Mouse (Mus musculus) G1E-ER4 (cell line): ENCODE results near the gene Sp4. TPM values are rescaled to one million over a fixed set of nuclear protein-coding genes. Genes with fewer than 3 reads are reported as not detected.
A peak's percentile ranks its signal among the peaks of the same experiment; 100 is the strongest.

Experiments used
- GATA1 ChIP-seq: IDR thresholded peaks from one replicate; pipeline ENCODE4 v1.8.0; 2012; ENCODE audit warnings: low read length, inconsistent platforms
- polyA plus RNA-seq: library from polyadenylated mRNA; stranded (reverse); fragments of >175 nt; gene quantifications from 2 replicates; pipeline ENCODE4 v1.2.3, GENCODE M21; 2012

The Sp4 gene
- 24.0 and 31.1 TPM in 2 replicates for polyA plus RNA-seq

- no peak for TF ChIP-seq GATA1
These were observed at the start of gene Sp4 for GRCm38 (mm10) chr12:118301072-118301865. Sp4 (minus strand) TSS chr12:118301440.

DNA sequence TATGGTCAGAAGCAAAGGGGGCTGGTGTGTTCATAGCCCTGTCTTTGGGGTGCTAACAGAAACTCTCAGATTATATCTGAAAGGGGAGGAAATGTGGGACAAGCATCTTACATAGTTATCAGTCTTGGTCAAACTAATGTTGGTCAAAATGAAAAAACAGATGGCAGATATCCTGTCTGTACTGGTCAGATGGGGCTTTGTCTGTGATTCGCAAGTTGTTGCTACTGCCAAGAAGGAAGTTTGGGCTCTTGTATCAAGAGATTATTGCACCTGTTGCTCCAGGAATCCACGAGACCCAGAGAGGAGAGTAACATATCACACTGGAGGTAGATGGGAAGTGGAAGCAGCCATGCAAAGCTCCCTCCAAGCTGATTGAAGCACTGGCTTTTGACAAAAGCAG is 37.9 kb upstream of the Sp4 start:
- peak; percentile 7 for TF ChIP-seq GATA1

DNA sequence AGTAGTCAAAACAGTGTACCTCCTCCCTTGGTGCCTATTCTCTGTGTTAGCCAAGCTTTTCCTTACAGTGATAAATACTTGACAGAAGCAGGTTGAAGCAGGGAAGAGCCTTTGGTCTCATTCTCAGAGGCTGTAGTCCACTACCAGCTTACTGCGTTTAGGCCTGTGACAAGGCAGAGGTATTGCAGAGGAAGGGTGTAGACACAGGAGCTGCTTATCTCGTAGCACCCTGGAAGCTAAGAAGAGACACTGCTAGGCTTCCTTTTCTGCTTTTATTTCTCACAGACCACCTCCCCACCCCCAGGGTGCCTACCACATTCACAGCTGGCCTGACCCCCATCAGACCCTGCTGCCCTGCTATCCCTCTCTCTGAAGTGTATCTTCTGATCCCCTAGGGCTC is 37.0 kb upstream of the Sp4 start:
- no peak for TF ChIP-seq GATA1

- TF ChIP-seq GATA1, result no peak
These were observed 36.1 kb upstream of the Sp4 start for GRCm38 (mm10) chr12:118337291-118337690.

DNA sequence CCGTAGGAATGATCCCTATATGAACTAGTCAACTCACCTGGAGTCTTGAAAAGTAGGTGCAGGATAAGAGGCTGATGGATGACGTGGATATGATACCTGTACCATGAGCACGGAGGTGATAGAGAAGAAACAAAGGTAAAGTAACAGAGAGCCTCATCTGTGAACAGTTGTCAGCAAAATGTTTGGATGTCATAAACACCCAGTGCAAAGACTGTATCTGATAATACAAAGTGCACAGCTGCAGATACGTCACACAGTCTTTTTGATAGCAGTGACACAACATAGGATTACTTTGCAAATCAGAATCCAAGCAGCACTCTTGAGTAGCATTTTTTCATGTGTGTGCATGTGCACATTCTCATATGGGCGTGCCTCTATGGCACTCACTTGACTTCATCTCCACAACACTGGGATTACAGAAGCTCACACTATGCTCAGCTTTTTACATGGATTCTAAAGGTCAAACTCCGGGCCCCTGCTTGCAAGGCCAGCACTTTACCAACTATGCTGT is 27.6 kb upstream of the Sp4 start:
- TF ChIP-seq GATA1, result no peak

- no peak for TF ChIP-seq GATA1
These were observed 26.3 kb upstream of the Sp4 start for GRCm38 (mm10) chr12:118327566-118327965.

GRCm38 (mm10) chr12:118326161-118326560 is 24.9 kb upstream of the Sp4 start:
- TF ChIP-seq GATA1, result no peak

GRCm38 (mm10) chr12:118320076-118320475 is 18.8 kb upstream of the Sp4 start:
- no peak for TF ChIP-seq GATA1

DNA sequence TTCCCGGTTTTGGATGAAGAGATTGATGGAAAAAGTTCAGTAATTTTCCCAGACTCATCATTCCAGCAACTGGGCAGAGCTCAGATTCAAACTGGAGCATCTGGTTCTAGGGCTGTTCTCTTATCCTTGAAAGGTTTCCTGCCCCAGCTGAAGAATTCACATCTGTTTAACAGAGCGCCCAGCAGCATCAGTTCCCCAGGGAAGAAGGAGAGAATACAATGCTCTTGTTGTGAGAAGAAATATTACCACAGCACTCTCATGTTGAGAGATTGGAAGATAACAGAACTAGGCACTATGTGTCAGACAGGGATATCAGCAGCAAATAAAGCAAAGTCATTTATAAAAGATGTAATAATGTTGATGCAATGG is 13.2 kb upstream of the Sp4 start:
- no peak for TF ChIP-seq GATA1

GRCm38 (mm10) chr12:118313805-118314476 is 12.7 kb upstream of the Sp4 start:
- no peak for TF ChIP-seq GATA1

DNA sequence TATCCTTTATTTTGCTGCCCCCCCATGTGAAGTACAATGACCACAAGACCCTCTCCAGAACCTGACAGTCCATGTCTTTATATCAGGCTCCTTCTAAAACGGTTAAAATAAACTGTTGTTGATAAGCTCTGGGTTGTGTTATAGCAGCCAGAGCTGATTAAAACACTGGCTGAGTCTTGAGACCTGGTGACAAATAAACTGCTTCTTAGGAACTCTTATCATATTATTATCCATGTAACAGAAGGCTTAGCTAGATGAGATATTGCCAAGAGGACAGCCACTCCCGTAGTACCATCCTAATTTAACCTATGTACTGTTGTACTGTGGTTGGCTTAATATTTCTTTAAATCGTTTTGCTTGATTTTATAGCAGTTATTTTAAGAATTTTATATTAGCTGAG is 2.3 kb upstream of the Sp4 start:
- peak; percentile 68 for TF ChIP-seq GATA1

GRCm38 (mm10) chr12:118303066-118303465 is 1.8 kb upstream of the Sp4 start:
- TF ChIP-seq GATA1, result no peak

DNA sequence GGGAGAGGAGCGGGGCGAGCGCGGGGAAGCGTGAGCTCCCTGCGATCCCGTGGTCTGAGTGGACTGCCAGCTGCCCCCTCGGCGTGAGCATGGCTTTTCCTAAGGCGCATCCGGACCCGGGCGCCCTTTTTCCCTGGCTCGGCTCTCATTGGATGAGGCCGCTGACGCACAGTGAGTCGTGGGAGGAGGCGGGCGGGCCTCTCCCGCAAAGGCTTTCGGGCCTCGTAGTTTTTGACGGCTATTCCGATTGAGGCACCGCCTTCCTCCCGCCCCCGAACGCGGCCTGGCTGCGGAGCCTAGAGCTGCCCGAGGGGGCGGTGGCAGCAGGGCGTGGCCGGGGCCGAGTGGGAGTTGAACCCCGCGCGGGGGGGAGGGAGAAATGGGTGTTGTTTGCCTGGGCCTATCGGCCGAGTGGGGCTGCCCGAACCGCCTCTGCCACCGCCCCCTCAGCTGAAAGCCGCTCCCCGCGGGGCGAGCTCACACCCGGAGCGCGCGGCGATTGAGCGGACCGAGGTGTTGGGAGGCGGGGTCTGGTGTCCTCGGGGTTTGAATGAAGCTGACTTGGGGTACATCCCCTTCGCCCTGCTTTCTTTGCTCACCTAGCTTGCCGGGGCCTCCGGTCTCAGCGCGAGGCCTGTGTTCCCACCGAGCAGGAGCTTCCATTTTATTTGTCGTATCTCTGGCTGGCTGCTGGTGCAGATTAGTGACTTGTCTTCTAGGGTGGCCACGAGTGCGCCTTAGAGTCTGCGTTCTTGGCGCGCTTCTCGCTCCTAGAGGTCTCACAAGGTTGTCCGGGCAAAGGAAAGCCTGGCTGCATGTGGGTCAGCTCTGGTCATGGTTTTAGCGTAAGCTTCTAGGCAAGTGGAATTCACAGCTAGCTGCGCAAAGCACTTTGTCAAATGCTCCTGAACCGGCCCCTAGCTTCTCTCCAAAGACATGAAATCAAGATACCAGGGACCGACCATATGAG is 911 bp upstream of the Sp4 start:
- TF ChIP-seq GATA1, result no peak

DNA sequence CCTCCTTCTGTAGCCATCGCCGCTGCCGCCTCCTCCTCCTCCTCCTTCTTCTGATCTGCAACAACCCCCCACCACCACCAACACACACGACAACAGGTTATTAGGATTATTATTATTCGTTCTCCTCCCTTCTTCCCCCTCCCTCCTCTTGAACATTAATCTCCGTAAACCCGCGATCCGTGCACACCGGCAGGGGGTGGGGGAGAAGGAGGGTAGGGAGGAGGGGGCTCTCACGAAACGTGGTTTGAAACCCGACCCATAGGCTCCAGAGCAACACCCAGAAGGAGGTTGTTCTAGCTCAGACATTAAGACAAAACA is 527 bp downstream of the Sp4 start:
- no peak for TF ChIP-seq GATA1

DNA sequence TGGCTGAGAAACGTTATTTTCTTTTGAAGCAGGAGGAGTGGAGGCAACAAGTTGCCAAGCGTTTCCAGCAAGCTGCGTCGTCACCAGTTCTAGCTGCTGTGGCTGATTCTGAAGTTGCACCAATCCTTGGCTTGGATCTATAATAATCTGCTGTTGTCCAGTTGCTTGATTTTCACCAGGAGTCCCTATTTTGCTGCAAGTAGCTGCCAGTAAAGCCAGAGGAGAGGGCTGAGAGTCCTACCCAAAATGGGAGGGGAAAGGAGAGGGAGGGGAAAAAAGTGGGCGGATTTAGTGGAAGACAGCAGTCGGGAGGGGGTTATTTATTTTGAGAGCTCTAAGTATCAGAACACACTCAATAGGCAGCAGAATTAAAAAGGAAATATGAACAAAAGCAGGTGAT is 1.3 kb downstream of the Sp4 start:
- TF ChIP-seq GATA1, result no peak

DNA sequence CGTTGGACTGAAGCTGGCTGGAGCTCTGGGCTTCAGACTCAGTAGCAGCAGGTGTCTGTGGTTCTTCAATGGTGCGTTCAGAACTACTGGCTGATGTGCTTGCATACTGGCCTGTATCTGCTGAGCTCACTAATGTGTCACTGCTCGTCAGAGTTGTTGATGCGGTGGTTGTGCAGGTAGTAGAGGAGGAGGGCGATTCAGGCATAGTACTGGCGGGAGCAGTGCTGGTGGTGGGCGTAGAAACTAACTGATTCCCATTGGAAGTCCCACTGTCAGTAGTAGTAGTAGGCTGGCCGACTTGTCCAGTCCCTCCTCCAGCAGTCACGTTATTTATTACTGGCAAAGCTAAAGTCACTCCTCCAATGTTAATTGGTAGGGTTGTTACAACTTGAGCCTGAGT is 2.1 kb downstream of the Sp4 start:
- no peak for TF ChIP-seq GATA1

GRCm38 (mm10) chr12:118298516-118298915 is 2.7 kb downstream of the Sp4 start:
- TF ChIP-seq GATA1, result no peak
